Mouse (Mus musculus) spleen, adult 2 months (tissue): Measurements from ENCODE around the gene Smad6. TPM values are rescaled to one million over a fixed set of nuclear protein-coding genes. Genes with fewer than 3 reads are reported as not detected.

Experiments
- DNase-seq, 2 experiments: peaks; one replicate each; pipeline versions ENCODE4 v3.0.0 to v3.0.0-alpha.2; 2012 to 2021; ENCODE audit warnings: low spot score in 2 of 2, low read depth in 1 of 2
- H3K27ac ChIP-seq: fragments of 200-500 bp; 2 replicates; pipeline ENCODE4 v1.5.1; 2012; ENCODE audit warnings: low read length, inconsistent platforms; ENCODE audit not compliant: insufficient read depth
- H3K27me3 ChIP-seq: fragments of 200-500 bp; 2 replicates; pipeline ENCODE4 v1.6.1; 2012; ENCODE audit warnings: mild to moderate bottlenecking, moderate library complexity, low read length, inconsistent platforms; ENCODE audit not compliant: control insufficient read depth, insufficient read depth
- H3K36me3 ChIP-seq: fragments of 200-500 bp; 2 replicates; pipeline ENCODE4 v1.6.1; 2012; ENCODE audit warnings: mild to moderate bottlenecking, low read length, inconsistent platforms; ENCODE audit not compliant: control insufficient read depth, insufficient read depth
- H3K4me1 ChIP-seq: fragments of 200-500 bp; 2 replicates; pipeline ENCODE4 v1.6.1; 2011; ENCODE audit warnings: inconsistent platforms; ENCODE audit not compliant: control insufficient read depth, insufficient read depth, insufficient read length
- H3K4me3 ChIP-seq: fragments of 200-500 bp; 2 replicates; pipeline ENCODE4 v1.5.1; 2011; ENCODE audit warnings: mild to moderate bottlenecking, inconsistent platforms; ENCODE audit not compliant: insufficient read depth, insufficient read length; ENCODE audit errors: extremely low read depth
- CTCF ChIP-seq: fragments of 200-500 bp; IDR thresholded peaks from 2 replicates; pipeline ENCODE4 v1.5.1; 2011; ENCODE audit warnings: mild to moderate bottlenecking, inconsistent platforms; ENCODE audit not compliant: insufficient read depth, insufficient read length, insufficient replicate concordance; ENCODE audit errors: extremely low read depth
- POLR2A ChIP-seq: fragments of 200-500 bp; IDR thresholded peaks from 2 replicates; pipeline ENCODE4 v1.6.1; 2011; ENCODE audit warnings: low read depth, low read length, inconsistent platforms
- WGBS: fragments of 180-500 bp; shearing (Covaris S2); methylation state at CpG from one replicate; pipeline ENCODE4 v1.1.7; 2018; 5-methylcytosine and 5-hydroxymethylcytosine counted together
- polyA plus RNA-seq: library from polyadenylated mRNA; depleted of rRNA; stranded (reverse); fragments of >200 nt; gene quantifications from 2 replicates; pipeline ENCODE4 v1.2.3, GENCODE M21; 2012

Gene Smad6
- polyA plus RNA-seq, 1 experiment, result 6.2 TPM

GRCm38 (mm10) chr9:63970836-63971235 lies 51.0 kb downstream of the Smad6 start:
- Histone ChIP-seq H3K27me3 (no peaks in the 10 kb centered on the region), H3K4me3 (no peak overlapping the region), H3K36me3 (no peaks in the 10 kb centered on the region), H3K27ac (peak overlapping the region; percentile 29; the same call in 1 of the 2 replicates), H3K4me1 (no peaks in the 10 kb centered on the region)
- no peak for TF ChIP-seq CTCF
- TF ChIP-seq POLR2A, result no peak
- DNase-seq, result no peak
- 85% methylated on average over 6 of the region's 6 CpGs for WGBS

GRCm38 (mm10) chr9:63970388-63970787 lies 51.5 kb downstream of the Smad6 start:
- no peak for TF ChIP-seq POLR2A
- TF ChIP-seq CTCF, result no peak
- Histone ChIP-seq H3K4me1 (no peaks in the 10 kb centered on the region), H3K27me3 (no peaks in the 10 kb centered on the region), H3K4me3 (no peak overlapping the region), H3K36me3 (no peaks in the 10 kb centered on the region), H3K27ac (peak overlapping the region; percentile 29; the same call in 1 of the 2 replicates)
- no peak for DNase-seq
- 73% methylated on average over 12 of the region's 12 CpGs for WGBS

GRCm38 (mm10) chr9:63969467-63969866 lies 52.4 kb downstream of the Smad6 start:
- TF ChIP-seq CTCF (no peak), POLR2A (no peak)
- Histone ChIP-seq H3K36me3 (no peaks in the 10 kb centered on the region), H3K27ac (no peak overlapping the region), H3K4me1 (no peaks in the 10 kb centered on the region), H3K27me3 (no peaks in the 10 kb centered on the region), H3K4me3 (no peak overlapping the region)
- DNase-seq, result no peak
- 43% methylated on average over 10 of the region's 10 CpGs for WGBS

GRCm38 (mm10) chr9:63968592-63968991 lies 53.3 kb downstream of the Smad6 start:
- DNase-seq, result peak in 1 of 2 experiments; percentile 12
- Histone ChIP-seq H3K36me3 (no peaks in the 10 kb centered on the region), H3K27ac (no peak overlapping the region; the same call in 1 of the 2 replicates), H3K4me1 (no peaks in the 10 kb centered on the region), H3K27me3 (no peaks in the 10 kb centered on the region), H3K4me3 (no peak overlapping the region)
- TF ChIP-seq CTCF (no peak), POLR2A (no peak)
- WGBS, result 82% methylated on average over 9 of the region's 9 CpGs

GRCm38 (mm10) chr9:63967408-63968172 lies 54.3 kb downstream of the Smad6 start:
- no peak overlapping the region for H3K4me3 ChIP-seq
- no peak overlapping the region for H3K27ac ChIP-seq
- no peaks in the 10 kb centered on the region for H3K27me3 ChIP-seq
- TF ChIP-seq CTCF (no peak), POLR2A (no peak)
- H3K36me3 ChIP-seq, result no peaks in the 10 kb centered on the region
- DNase-seq, result no peak
- 78% methylated on average over 14 of the region's 14 CpGs for WGBS
- H3K4me1 ChIP-seq, result no peaks in the 10 kb centered on the region

- Histone ChIP-seq H3K36me3 (no peaks in the 10 kb centered on the region), H3K27ac (no peak overlapping the region), H3K27me3 (no peaks in the 10 kb centered on the region), H3K4me3 (no peak overlapping the region), H3K4me1 (no peaks in the 10 kb centered on the region)
- 58% methylated on average over 4 of the region's 4 CpGs for WGBS
- no peak for TF ChIP-seq POLR2A
- TF ChIP-seq CTCF, result no peak
- DNase-seq, result no peak
Measured at GRCm38 (mm10) chr9:63965579-63965981, 56.3 kb downstream of the Smad6 start.

GRCm38 (mm10) chr9:63961881-63962280 lies 60.0 kb downstream of the Smad6 start:
- no peaks in the 10 kb centered on the region for H3K27me3 ChIP-seq
- TF ChIP-seq POLR2A, result no peak
- no peak for TF ChIP-seq CTCF
- DNase-seq, result no peak
- 87% methylated on average over 6 of the region's 6 CpGs for WGBS
- no peak overlapping the region for H3K27ac ChIP-seq
- H3K4me1 ChIP-seq, result no peaks in the 10 kb centered on the region
- no peak overlapping the region for H3K4me3 ChIP-seq
- H3K36me3 ChIP-seq, result no peaks in the 10 kb centered on the region
